Mouse (Mus musculus) lung, postnatal 10 days (tissue): ENCODE results near the gene Anks1b.
A peak's percentile ranks its signal among the peaks of the same experiment; 100 is the strongest.

Experiments
- DNase-seq: peaks from one replicate; pipeline ENCODE4 v3.0.0; 2021

Gene Anks1b

DNA sequence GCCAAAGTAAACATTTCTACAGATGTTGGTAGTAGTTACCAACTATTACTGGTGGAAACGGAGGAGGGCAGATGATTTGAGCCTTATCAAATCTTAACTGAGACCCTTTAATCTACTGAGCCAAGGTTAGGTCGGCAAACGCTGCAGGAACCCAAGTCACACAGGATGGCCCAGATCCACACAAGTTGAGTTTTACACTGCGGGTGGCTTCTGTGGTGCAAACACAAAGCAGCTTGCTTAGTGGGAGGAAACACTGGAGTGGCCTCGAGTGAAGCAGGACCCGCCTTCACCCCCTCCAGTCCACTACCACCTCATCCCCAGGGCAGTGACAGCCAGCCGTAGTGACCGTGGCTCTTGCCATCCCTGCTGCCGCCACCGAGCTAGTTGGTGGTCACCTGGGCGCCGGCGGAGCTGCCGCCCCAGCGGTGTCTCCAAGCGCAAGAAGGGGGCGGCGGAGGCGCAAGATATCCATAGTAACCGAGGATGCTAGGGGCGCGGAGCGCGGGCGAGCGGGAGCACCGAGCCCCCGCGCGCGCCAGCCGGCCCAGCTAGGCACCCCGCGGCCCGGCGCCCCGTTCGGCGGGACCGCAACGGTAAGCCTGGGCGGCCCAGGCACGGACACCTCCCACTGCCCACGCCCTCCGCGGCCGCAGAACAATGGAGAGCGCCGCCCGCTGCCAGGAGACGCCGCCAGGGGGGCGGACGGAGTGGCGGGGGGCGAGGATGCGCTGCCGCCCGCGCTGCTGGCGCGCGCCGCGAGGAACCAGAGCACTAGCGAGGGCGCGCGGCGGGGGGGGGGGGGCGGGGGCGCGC, 955.5 kb downstream of the Anks1b start:
- DNase-seq, result no peak

GRCm38 (mm10) chr10:90829394-90830267, 956.3 kb downstream of the Anks1b start:
- no peak for DNase-seq

GRCm38 (mm10) chr10:90830268-90830585, 956.9 kb downstream of the Anks1b start:
- no peak for DNase-seq

- DNase-seq, result no peak
These were observed 957.4 kb downstream of the Anks1b start for GRCm38 (mm10) chr10:90830591-90831287.

- no peak for DNase-seq
These were observed 957.9 kb downstream of the Anks1b start for GRCm38 (mm10) chr10:90831288-90831626.

GRCm38 (mm10) chr10:90834306-90834705, 961.0 kb downstream of the Anks1b start:
- DNase-seq, result no peak

DNA sequence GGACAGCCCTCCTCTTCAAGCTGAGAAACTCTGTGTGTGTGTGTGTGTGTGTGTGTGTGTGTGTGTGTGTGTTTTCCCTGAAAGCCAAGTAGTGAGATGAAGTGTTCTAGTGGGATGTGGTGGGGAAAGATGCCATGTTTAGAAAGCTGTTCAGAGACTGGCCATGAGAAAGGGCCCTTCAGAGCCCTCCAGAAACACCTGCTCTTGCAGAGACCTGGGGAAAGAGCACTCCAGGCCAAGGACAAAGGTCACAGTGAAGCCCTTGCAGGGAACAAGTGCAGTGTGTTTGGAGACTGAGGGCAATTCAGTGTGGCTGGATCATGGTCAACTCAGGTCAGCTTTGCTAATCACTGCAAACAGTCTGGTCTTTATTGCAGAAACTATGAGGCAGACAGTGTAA, 961.9 kb downstream of the Anks1b start:
- DNase-seq, result no peak

- no peak for DNase-seq
These were observed 966.5 kb downstream of the Anks1b start for GRCm38 (mm10) chr10:90839611-90840335.

- DNase-seq, result no peak
These were observed 969.1 kb downstream of the Anks1b start for GRCm38 (mm10) chr10:90842398-90842797.

GRCm38 (mm10) chr10:90851077-90851476, 977.8 kb downstream of the Anks1b start:
- no peak for DNase-seq

DNA sequence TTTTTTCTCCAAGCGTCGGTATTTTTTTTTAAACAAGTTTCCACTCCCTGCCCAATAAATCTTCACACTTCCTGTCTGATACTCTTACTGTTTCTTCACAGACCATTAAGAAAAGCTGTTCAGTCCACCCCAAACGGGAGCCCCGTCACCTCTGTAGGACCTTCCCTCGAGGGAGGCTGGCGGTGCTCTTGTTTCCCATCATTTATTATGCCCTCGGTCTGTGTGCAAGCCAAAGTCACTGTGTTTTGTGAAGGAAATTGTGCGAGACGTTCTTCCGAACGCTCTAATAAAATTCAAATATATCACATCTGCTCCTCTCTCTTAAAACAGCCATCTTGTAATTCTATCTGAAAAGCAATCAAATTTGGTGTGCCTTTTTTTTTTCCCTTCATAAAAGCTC, 978.7 kb downstream of the Anks1b start:
- DNase-seq, result no peak

- DNase-seq, result no peak
These were observed 979.1 kb downstream of the Anks1b start for GRCm38 (mm10) chr10:90852432-90852831.

- no peak for DNase-seq
These were observed 983.4 kb downstream of the Anks1b start for GRCm38 (mm10) chr10:90856668-90857067.

- DNase-seq, result no peak
These were observed 986.6 kb downstream of the Anks1b start for GRCm38 (mm10) chr10:90859665-90860523.

GRCm38 (mm10) chr10:90863881-90864598, 990.7 kb downstream of the Anks1b start:
- no peak for DNase-seq

GRCm38 (mm10) chr10:90864599-90864889, 991.2 kb downstream of the Anks1b start:
- no peak for DNase-seq

DNA sequence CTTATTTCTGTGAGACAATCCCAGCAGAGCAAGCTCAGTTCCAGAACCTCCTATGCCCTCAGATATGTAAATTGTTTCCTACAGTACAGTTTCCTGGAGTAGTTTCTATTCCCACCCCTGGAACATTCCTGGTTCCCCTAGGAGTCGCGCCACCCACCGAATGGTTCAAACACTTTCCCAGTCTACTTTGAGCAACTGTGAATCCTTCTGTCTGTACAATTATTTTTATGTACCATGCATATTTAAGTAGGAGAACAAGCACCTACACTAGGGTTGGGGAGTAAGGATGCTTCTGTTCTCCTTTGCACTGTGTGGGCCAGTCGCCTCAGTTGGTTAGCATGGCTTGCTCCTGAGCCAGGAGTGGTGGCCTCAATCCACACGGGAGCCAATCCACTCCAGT, 999.9 kb downstream of the Anks1b start:
- no peak for DNase-seq

DNA sequence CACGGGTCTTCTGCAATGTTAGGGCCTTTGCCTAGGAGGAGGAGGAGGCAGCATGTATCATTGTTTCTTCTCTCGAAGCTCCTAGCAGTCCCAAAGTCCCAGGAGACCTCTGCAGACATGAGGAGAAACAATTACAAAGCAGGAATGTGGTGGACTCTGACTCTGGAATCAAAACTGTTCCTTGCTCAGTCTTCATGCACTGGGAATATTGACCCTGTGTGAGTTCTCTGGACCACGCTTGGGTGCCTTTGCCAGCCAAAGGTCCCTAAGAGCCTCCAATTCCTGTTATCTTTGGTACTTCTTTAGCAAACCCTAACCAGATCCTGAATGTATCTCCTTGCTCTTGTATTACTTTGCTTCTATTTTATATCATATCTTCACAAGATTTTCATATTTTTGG, 1000.9 kb downstream of the Anks1b start:
- no peak for DNase-seq

GRCm38 (mm10) chr10:90880854-90881560, 1007.7 kb downstream of the Anks1b start:
- peak; percentile 9 for DNase-seq

GRCm38 (mm10) chr10:90889566-90889965, 1016.3 kb downstream of the Anks1b start:
- DNase-seq, result no peak

DNA sequence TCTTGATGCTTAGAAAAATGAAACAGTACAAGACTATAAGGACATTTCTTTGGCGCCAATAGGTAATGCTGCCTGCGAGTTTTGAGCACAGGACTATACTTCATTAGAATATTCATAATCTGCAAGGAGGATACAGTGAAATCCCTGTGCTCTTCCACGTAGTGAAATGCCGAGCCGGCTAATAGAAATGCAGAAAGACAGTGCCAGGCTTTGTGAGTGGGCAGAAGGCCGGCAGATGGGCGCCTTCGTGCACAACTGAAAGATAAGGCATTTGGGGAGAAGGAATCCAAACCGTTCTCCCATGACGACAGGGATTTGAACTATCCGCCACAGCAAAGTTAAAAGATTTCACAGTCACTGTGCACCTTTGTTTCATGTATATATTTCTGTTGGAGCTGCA, 1019.4 kb downstream of the Anks1b start:
- DNase-seq, result no peak
